Mouse (Mus musculus): ENCODE data around the gene Tmem120a.

GRCm38 (mm10) chr5:135705383-135705782 is 38.9 kb downstream of the Tmem120a start:
- TF ChIP-seq CTCF (IDR thresholded peaks at IDR 0.05; ENCODE audit: low read depth, low read length), result no peak
- no peak for TF ChIP-seq POLR2A (IDR thresholded peaks at IDR 0.05; ENCODE audit: borderline replicate concordance, low read depth, low read length)
